Mouse (Mus musculus): ENCODE results near the gene Bud13. TPM values are rescaled to one million over a fixed set of nuclear protein-coding genes. Genes with fewer than 3 reads are reported as not detected.
A peak's percentile ranks its signal among the peaks of the same experiment; 100 is the strongest.
"Not testable (repeated sequence)": the region's sequence is repeated elsewhere in the genome, so short reads cannot be mapped to it uniquely, and the experiment has no call there.

Bud13 gene
- total RNA-seq, 2 experiments from 2014 or later: 13.5 to 14.4 TPM

- H3K4me3 ChIP-seq: no peak overlapping the region
- TF ChIP-seq CTCF (conservative IDR thresholded peaks at IDR 0.05): no peak
- DNase-seq (ENCODE audit: low spot score in 2 of 2): no peak
Observed at GRCm38 (mm10) chr9:46331301-46331700, 48.5 kb downstream of the Bud13 start.

GRCm38 (mm10) chr9:46334471-46335025 is 51.7 kb downstream of the Bud13 start:
- Histone ChIP-seq H3K4me3 (no peak overlapping the region), H3K27ac (no peak overlapping the region)
- peak in 1 of 2 experiments; percentile 6 for DNase-seq (ENCODE audit: low spot score in 2 of 2)
- no peak for TF ChIP-seq CTCF (conservative IDR thresholded peaks at IDR 0.05)

More at GRCm38 (mm10) chr9:46331301-46331700, 48.5 kb downstream of the Bud13 start:
- H3K27ac ChIP-seq: no peak overlapping the region

GRCm38 (mm10) chr9:46335461-46335995 is 52.7 kb downstream of the Bud13 start:
- no peak for TF ChIP-seq CTCF (conservative IDR thresholded peaks at IDR 0.05)
- DNase-seq (ENCODE audit: low spot score in 2 of 2): no peak
- no peak overlapping the region for H3K4me3 ChIP-seq
- H3K27ac ChIP-seq: no peak overlapping the region; the same call in 1 of the 2 replicates

GRCm38 (mm10) chr9:46336294-46336693 is 53.5 kb downstream of the Bud13 start:
- not testable (repeated sequence) for H3K4me3 ChIP-seq; DNase-seq (ENCODE audit: low spot score in 2 of 2); H3K27ac ChIP-seq

- no peak for DNase-seq (ENCODE audit: low spot score in 2 of 2)
- Histone ChIP-seq H3K4me3 (no peak overlapping the region), H3K27ac (peak overlapping the region; percentile 86)
- TF ChIP-seq CTCF (conservative IDR thresholded peaks at IDR 0.05): no peak
Observed at GRCm38 (mm10) chr9:46337331-46337730, 54.5 kb downstream of the Bud13 start.

GRCm38 (mm10) chr9:46337852-46338291 is 55.1 kb downstream of the Bud13 start:
- H3K27ac ChIP-seq: peak overlapping the region; percentile 86
- DNase-seq (ENCODE audit: low spot score in 2 of 2): peak in 1 of 2 experiments; percentile 71
- no peak for TF ChIP-seq CTCF (conservative IDR thresholded peaks at IDR 0.05)
- no peak overlapping the region for H3K4me3 ChIP-seq

GRCm38 (mm10) chr9:46338384-46338783 is 55.6 kb downstream of the Bud13 start:
- no peak for TF ChIP-seq CTCF (conservative IDR thresholded peaks at IDR 0.05)
- Histone ChIP-seq H3K4me3 (no peak overlapping the region), H3K27ac (peak overlapping the region; percentile 86)
- no peak for DNase-seq (ENCODE audit: low spot score in 2 of 2)

- no peak for TF ChIP-seq CTCF (conservative IDR thresholded peaks at IDR 0.05)
- Histone ChIP-seq H3K4me3 (no peak overlapping the region), H3K27ac (peak overlapping the region; percentile 86)
- DNase-seq (ENCODE audit: low spot score in 2 of 2): no peak
Observed at GRCm38 (mm10) chr9:46339051-46339652, 56.3 kb downstream of the Bud13 start.

GRCm38 (mm10) chr9:46345887-46346665 is 63.3 kb downstream of the Bud13 start:
- Histone ChIP-seq H3K27ac (no peak overlapping the region), H3K4me3 (no peak overlapping the region)
- no peak for TF ChIP-seq CTCF (conservative IDR thresholded peaks at IDR 0.05)
- DNase-seq (ENCODE audit: low spot score in 2 of 2): no peak

Other genes with a start within 250 kb of the Bud13 start
- not detected for gene Apoa1, start 54.4 kb upstream of the Bud13 start, total RNA-seq (2021)
- 1 to 10 TPM in 1 of 2 experiments, not detected in 1; 1.0 TPM for gene Apoc3, start 47.4 kb upstream of the Bud13 start, total RNA-seq (2021)
- gene Apoa4, start 42.3 kb upstream of the Bud13 start, total RNA-seq (2021): not detected
- gene Apoa5, start 14.4 kb upstream of the Bud13 start, total RNA-seq (2021): not detected
- 10 to 100 TPM; 34.4 to 41.1 TPM for gene Zpr1, start 9.9 kb upstream of the Bud13 start, total RNA-seq (2021)
- gene 4931429L15Rik, start 37.0 kb downstream of the Bud13 start, total RNA-seq (2021): not detected